Mouse (Mus musculus) ES-Bruce4 (cell line): ENCODE measurements at regions not wholly inside any gene's neighbourhood (a gene's known extent, or its start where the extent isn't known, plus 50 kb on each side); places are given as distances from the start of the nearest gene placed in this dataset.

Experiments
- CTCF ChIP-seq: IDR thresholded peaks from one replicate; pipeline ENCODE4 v1.8.1; 2011; ENCODE audit warnings: low read depth, low read length
- EP300 ChIP-seq: IDR thresholded peaks from 2 replicates; pipeline ENCODE4 v1.6.1; 2011; ENCODE audit warnings: low read depth, low read length; ENCODE audit not compliant: insufficient read depth
- POLR2A ChIP-seq: IDR thresholded peaks from one replicate; pipeline ENCODE4 v1.8.1; 2011; ENCODE audit warnings: low read length; ENCODE audit not compliant: insufficient read depth

DNA sequence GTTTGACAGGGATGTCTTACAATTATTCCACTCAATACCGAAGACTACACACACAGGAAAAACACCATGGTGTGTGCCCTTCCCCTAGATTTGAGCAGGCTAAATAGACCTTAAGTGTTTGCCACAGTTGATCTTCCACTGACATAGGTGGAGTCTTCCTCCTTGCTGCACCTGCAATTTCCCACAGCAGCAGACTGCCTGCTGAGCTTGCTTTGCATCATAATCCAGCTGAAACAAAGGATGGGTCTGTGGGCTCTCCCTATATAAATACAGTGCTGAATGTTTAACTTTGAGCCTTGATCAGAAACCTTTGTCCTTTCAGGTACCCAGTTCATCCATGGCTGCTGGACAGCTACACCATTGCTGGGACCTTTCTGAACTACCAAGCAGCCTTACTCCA, 334.3 kb downstream of the Lmbrd1 start:
- TF ChIP-seq CTCF (no peak), POLR2A (no peak), EP300 (0 out of 2 replicates have a peak, but pooled peaks have one; percentile 64)
